In the genomic region with DNA sequence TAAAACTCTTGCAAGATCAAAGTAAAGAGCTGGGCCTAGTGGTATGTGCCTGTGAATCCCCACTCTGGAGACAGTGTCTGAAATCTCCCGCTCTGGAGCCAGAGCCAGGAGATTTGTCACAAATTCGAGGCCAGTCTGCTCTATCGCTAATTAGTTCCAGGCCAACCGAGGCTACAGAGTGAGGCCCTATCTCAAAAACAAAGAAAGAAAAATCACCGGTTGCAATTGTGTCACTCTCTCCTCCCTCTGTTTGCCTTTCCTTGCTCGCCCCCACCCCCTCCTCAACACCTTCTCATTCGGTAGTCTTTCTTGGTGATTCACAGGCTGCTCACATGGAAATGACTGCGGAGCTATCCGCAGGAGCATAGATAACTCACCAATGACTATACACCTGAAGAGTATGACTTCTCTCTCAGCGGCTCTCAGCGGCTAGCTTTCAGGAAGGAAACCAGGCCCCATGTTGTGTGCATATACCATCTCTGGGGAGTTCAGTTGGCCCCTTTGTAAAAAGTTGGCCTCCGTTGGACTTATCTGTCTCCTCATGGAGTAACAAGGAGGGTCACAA, we compare ENCODE assay signal across 8 mouse cellular contexts. TPM values are rescaled to one million over a fixed set of nuclear protein-coding genes. Genes with fewer than 3 reads are reported as not detected.
DNase-seq lines count a peak whose midpoint lies in the region; ATAC-seq and TF ChIP-seq lines count a peak whose summit lies in the region.

No protein-coding gene starts in this region.

- no peak for ATAC-seq in heart, embryonic 13.5 days (ENCODE audit: extremely low read depth, insufficient number of reproducible peaks, low FRiP score, low TSS enrichment)
- ATAC-seq in hindbrain, embryonic 14.5 days (ENCODE audit: low FRiP score) = peak; percentile 5; the same call in 1 of the 2 replicates
- peak; percentile 1; the same call in 1 of the 2 replicates for ATAC-seq in megakaryocyte-erythroid progenitor cell, adult 5-6 weeks (replicated peaks; ENCODE audit: low FRiP score, low TSS enrichment, poor library complexity, severe bottlenecking)

- 18% methylated on average over 12 of the region's 12 CpGs for WGBS in heart, embryonic 13.5 days
- WGBS in hindbrain, embryonic 14.5 days = 16% methylated on average over 12 of the region's 12 CpGs

- DNase-seq in heart, adult 9 months (ENCODE audit: low spot score in 2 of 2) = no peak
- no peak for DNase-seq in hindbrain, embryonic 14.5 days (ENCODE audit: low spot score)
- no peak for DNase-seq in adrenal gland, adult 18-20 months (ENCODE audit: low spot score in 2 of 2)
- DNase-seq in adrenal gland, postnatal 14 days = no peak

- peak overlapping the region; percentile 69 for H3K27ac ChIP-seq in heart, embryonic 13.5 days (replicated peaks)
- peak overlapping the region; percentile 52; the same call in 1 of the 2 replicates for H3K27ac ChIP-seq in cortical plate, adult 2 months (ENCODE audit: insufficient read depth, low read length)
- H3K27ac ChIP-seq in hindbrain, embryonic 14.5 days = peak overlapping the region; percentile 83

- TF ChIP-seq CTCF in C2C12 (IDR thresholded peaks at IDR 0.05; ENCODE audit: control insufficient read depth, insufficient read depth, insufficient read length) = no peak
- no peak for TF ChIP-seq CTCF in cortical plate, adult 2 months (IDR thresholded peaks at IDR 0.05; ENCODE audit: extremely low read depth, insufficient read depth, low read length)

- H3K79me2 ChIP-seq in C2C12 (ENCODE audit: control insufficient read depth, insufficient read depth) = peaks cover 41% of the 10 kb centered on the region

- no peaks in the 10 kb centered on the region for H3K27me3 ChIP-seq in heart, embryonic 13.5 days (replicated peaks)
- H3K27me3 ChIP-seq in C2C12 (ENCODE audit: control insufficient read depth, insufficient read depth, insufficient read length) = no peaks in the 10 kb centered on the region
- H3K27me3 ChIP-seq in hindbrain, embryonic 14.5 days (ENCODE audit: control insufficient read depth, insufficient read depth, low read length) = no peaks in the 10 kb centered on the region

- H3K4me2 ChIP-seq in heart, embryonic 13.5 days = peak overlapping the region; percentile 82
- H3K4me2 ChIP-seq in hindbrain, embryonic 14.5 days (replicated peaks) = peak overlapping the region; percentile 70

- H3K4me1 ChIP-seq in heart, embryonic 13.5 days = peaks cover 22% of the 10 kb centered on the region
- peaks cover 4% of the 10 kb centered on the region; the same call in 1 of the 2 replicates for H3K4me1 ChIP-seq in cortical plate, adult 2 months (ENCODE audit: control insufficient read depth, insufficient read depth, low read length)
- peaks cover 22% of the 10 kb centered on the region for H3K4me1 ChIP-seq in hindbrain, embryonic 14.5 days (replicated peaks; ENCODE audit: control insufficient read depth, insufficient read depth, low read length)

- peak overlapping the region; percentile 82 for H3K4me3 ChIP-seq in heart, embryonic 13.5 days
- no peak overlapping the region for H3K4me3 ChIP-seq in C2C12 (ENCODE audit: insufficient read depth, poor library complexity, severe bottlenecking)
- H3K4me3 ChIP-seq in cortical plate, adult 2 months (ENCODE audit: insufficient read depth, low read length) = peak overlapping the region; percentile 42
- peak overlapping the region; percentile 58 for H3K4me3 ChIP-seq in hindbrain, embryonic 14.5 days (replicated peaks; ENCODE audit: low read length)

- peak overlapping the region; percentile 45 for H3ac ChIP-seq in C2C12 (ENCODE audit: control insufficient read depth, insufficient read length, low read depth)

- H3K9ac ChIP-seq in heart, embryonic 13.5 days = peak overlapping the region; percentile 93
- H3K9ac ChIP-seq in hindbrain, embryonic 14.5 days = peak overlapping the region; percentile 82

- peaks cover 40% of the 10 kb centered on the region for H3K79me3 ChIP-seq in C2C12 (ENCODE audit: low read depth)

- no peak for TF ChIP-seq POLR2A in cortical plate, adult 2 months (IDR thresholded peaks at IDR 0.05; ENCODE audit: extremely low read depth, insufficient read depth, low read length)

- no peaks in the 10 kb centered on the region for H3K36me3 ChIP-seq in heart, embryonic 13.5 days
- peaks cover 14% of the 10 kb centered on the region for H3K36me3 ChIP-seq in C2C12 (ENCODE audit: control insufficient read depth, insufficient read depth)
- H3K36me3 ChIP-seq in hindbrain, embryonic 14.5 days (replicated peaks; ENCODE audit: control insufficient read depth, insufficient read depth) = no peaks in the 10 kb centered on the region

- H3K9me3 ChIP-seq in heart, embryonic 13.5 days = no peaks in the 10 kb centered on the region
- H3K9me3 ChIP-seq in hindbrain, embryonic 14.5 days (ENCODE audit: control insufficient read depth, low read length) = no peaks in the 10 kb centered on the region

TF ChIP-seq in C2C12, 6 proteins besides CTCF, POLR2A, EP300 and RAD21:
- TF ChIP-seq MAX (IDR thresholded peaks at IDR 0.05) = no peak
- TF ChIP-seq MYOG (IDR thresholded peaks at IDR 0.05; ENCODE audit: control insufficient read depth, extremely low read depth, insufficient read length) = no peak
- no peak for TF ChIP-seq MYOD1 (IDR thresholded peaks at IDR 0.05; ENCODE audit: control insufficient read depth, insufficient read length, low read depth)
- no peak for TF ChIP-seq FOSL1 (IDR thresholded peaks at IDR 0.05; ENCODE audit: insufficient read depth, low read length, poor library complexity, severe bottlenecking)
- TF ChIP-seq CEBPB (IDR thresholded peaks at IDR 0.05; ENCODE audit: low read depth) = no peak
- TF ChIP-seq USF1 (IDR thresholded peaks at IDR 0.05; ENCODE audit: low read depth) = no peak
TF ChIP-seq in C2C12: peak in this region for 0.

RNA-seq across cellular contexts. Expression of a gene that starts 0.6 kb away (rescaled TPM):
- 47.5 and 49.4 TPM in 2 replicates for polyA plus RNA-seq in heart, embryonic 13.5 days (2015; fragmentation: Nextera tagmentation; extraction: Ambion mirVana)
- 127 TPM for polyA plus RNA-seq in C2C12 (2012; fragmentation: generic; extraction: Trizol)
- polyA plus RNA-seq in cortical plate, adult 2 months (2012; rRNA removed) = 28.5 and 30.6 TPM in 2 replicates
- 32.9 and 34.1 TPM in 2 replicates for polyA plus RNA-seq in hindbrain, embryonic 14.5 days (2014; fragmentation: Nextera tagmentation; extraction: Ambion mirVana)
- total RNA-seq in megakaryocyte-erythroid progenitor cell, adult 5-6 weeks (2014; fragmentation: Nextera tagmentation) = 190 and 191 TPM in 2 replicates
- 97.0 and 141 TPM in 2 replicates for total RNA-seq in megakaryocyte-erythroid progenitor cell, adult 5-6 weeks (2017)
- total RNA-seq in adrenal gland, adult 18-20 months (2021) = 10 to 100 TPM; 30.9 to 36.0 TPM
- 60.2 and 130 TPM in 2 replicates for total RNA-seq in adrenal gland, postnatal 14 days (2021)

RNA-seq across cellular contexts. Expression of a gene that starts 56.8 kb away (rescaled TPM):
- 0.37 and 0.53 TPM in 2 replicates for polyA plus RNA-seq in heart, embryonic 13.5 days (2015; fragmentation: Nextera tagmentation; extraction: Ambion mirVana)
- not detected for polyA plus RNA-seq in C2C12 (2012; fragmentation: generic; extraction: Trizol)
- 0.04 and 0.15 TPM in 2 replicates for polyA plus RNA-seq in cortical plate, adult 2 months (2012; rRNA removed)
- 0.10 TPM in 1 of 2 replicates, not detected in the other for polyA plus RNA-seq in hindbrain, embryonic 14.5 days (2014; fragmentation: Nextera tagmentation; extraction: Ambion mirVana)
- not detected in 2 replicates for total RNA-seq in megakaryocyte-erythroid progenitor cell, adult 5-6 weeks (2014; fragmentation: Nextera tagmentation)
- total RNA-seq in megakaryocyte-erythroid progenitor cell, adult 5-6 weeks (2017) = not detected in 2 replicates
- 1 to 10 TPM; 2.1 to 6.0 TPM for total RNA-seq in adrenal gland, adult 18-20 months (2021)
- total RNA-seq in adrenal gland, postnatal 14 days (2021) = 29.0 and 33.1 TPM in 2 replicates

RNA-seq across cellular contexts. Expression of a gene that starts 58.5 kb away (rescaled TPM):
- 34.3 and 34.7 TPM in 2 replicates for polyA plus RNA-seq in heart, embryonic 13.5 days (2015; fragmentation: Nextera tagmentation; extraction: Ambion mirVana)
- polyA plus RNA-seq in C2C12 (2012; fragmentation: generic; extraction: Trizol) = 7.9 TPM
- 18.5 and 20.6 TPM in 2 replicates for polyA plus RNA-seq in cortical plate, adult 2 months (2012; rRNA removed)
- 35.9 and 37.1 TPM in 2 replicates for polyA plus RNA-seq in hindbrain, embryonic 14.5 days (2014; fragmentation: Nextera tagmentation; extraction: Ambion mirVana)
- total RNA-seq in megakaryocyte-erythroid progenitor cell, adult 5-6 weeks (2014; fragmentation: Nextera tagmentation) = 30.4 and 39.4 TPM in 2 replicates
- total RNA-seq in megakaryocyte-erythroid progenitor cell, adult 5-6 weeks (2017) = 41.1 and 47.2 TPM in 2 replicates
- 10 to 100 TPM; 44.8 to 48.0 TPM for total RNA-seq in adrenal gland, adult 18-20 months (2021)
- total RNA-seq in adrenal gland, postnatal 14 days (2021) = 49.8 and 51.3 TPM in 2 replicates
